Comparison of ENCODE assay signal across 10 mouse cellular contexts in genomic region chr8:122336251-122336910, GRCm38 (mm10). TPM values are rescaled to one million over a fixed set of nuclear protein-coding genes. Genes with fewer than 3 reads are reported as not detected.
DNase-seq lines count a peak whose midpoint lies in the region; ATAC-seq lines count a peak whose summit lies in the region.
"Had no signal": no experiment of that assay in that cellular context is flagged by ENCODE, and none has a peak within 500 bp of the region (broad histone marks: within the 10 kb centered on the region; RNA-seq: fewer than 3 reads in every experiment).

No protein-coding gene starts in this region.

- peak; percentile 80 for ATAC-seq in forebrain, embryonic 14.5 days
- ATAC-seq in stomach, embryonic 16.5 days (ENCODE audit: insufficient read depth, low FRiP score), result peak; percentile 45; the same call in 1 of the 2 replicates

- peaks cover 54% of the 10 kb centered on the region for H3K4me1 ChIP-seq in heart, embryonic 10.5 days
- no peaks in the 10 kb centered on the region for H3K4me1 ChIP-seq in forebrain, embryonic 14.5 days (ENCODE audit: control insufficient read depth, insufficient read depth, low read length)
- H3K4me1 ChIP-seq in stomach, embryonic 16.5 days (ENCODE audit: control insufficient read depth, insufficient read depth, low read length), result peaks cover 20% of the 10 kb centered on the region

- H3K27me3 ChIP-seq in heart, embryonic 10.5 days (ENCODE audit: insufficient read depth, poor library complexity, severe bottlenecking), result peaks cover 52% of the 10 kb centered on the region
- peaks cover 50% of the 10 kb centered on the region for H3K27me3 ChIP-seq in forebrain, embryonic 14.5 days (replicated peaks; ENCODE audit: control insufficient read depth, insufficient read depth, low read length)
- peaks cover 24% of the 10 kb centered on the region for H3K27me3 ChIP-seq in stomach, embryonic 16.5 days (ENCODE audit: control insufficient read depth, insufficient read depth, low read length)
- H3K27me3 ChIP-seq: CH12.LX had no signal

- 23% methylated on average over 80 of the region's 81 CpGs for WGBS in heart, embryonic 10.5 days
- under 1% methylated on average over 70 of the region's 81 CpGs for WGBS in forebrain, embryonic 14.5 days
- 19% methylated on average over 78 of the region's 81 CpGs for WGBS in stomach, embryonic 16.5 days

- H3K4me2 ChIP-seq in forebrain, embryonic 14.5 days (ENCODE audit: low read length), result peak overlapping the region; percentile 96
- peak overlapping the region; percentile 96 for H3K4me2 ChIP-seq in stomach, embryonic 16.5 days (ENCODE audit: low read depth, low read length)

- DNase-seq in heart, embryonic 10.5 days (ENCODE audit: low spot score), result no peak
- DNase-seq in heart, postnatal 10 days, result no peak
- DNase-seq in ZHBTc4 (ENCODE audit: low read depth, low spot score), result peak; percentile 87
- DNase-seq in forebrain, embryonic 14.5 days (ENCODE audit: low spot score), result peak; percentile 72
- DNase-seq in kidney, postnatal 10 days, result peak; percentile 74
- peak; percentile 71 for DNase-seq in mesoderm, embryonic 11.5 days (ENCODE audit: low read depth, low spot score)
- no peak for DNase-seq in spleen, adult 18-20 months

- H3K27ac ChIP-seq in heart, embryonic 10.5 days, result peak overlapping the region; percentile 73
- H3K27ac ChIP-seq in forebrain, embryonic 14.5 days (ENCODE audit: low read depth, low read length), result no peak overlapping the region
- H3K27ac ChIP-seq in stomach, embryonic 16.5 days (ENCODE audit: low read length), result no peak overlapping the region

- intact Hi-C loops in heart, postnatal 10 days (cut with DNase I), result no loop called here

- H3K4me3 ChIP-seq in heart, embryonic 10.5 days, result peak overlapping the region; percentile 58
- H3K4me3 ChIP-seq in forebrain, embryonic 14.5 days (ENCODE audit: low read depth, low read length), result peak overlapping the region; percentile 51
- H3K4me3 ChIP-seq in stomach, embryonic 16.5 days (replicated peaks; ENCODE audit: low read length), result peak overlapping the region; percentile 54

- peak overlapping the region; percentile 67 for H3K9ac ChIP-seq in forebrain, embryonic 14.5 days (ENCODE audit: low read length)
- H3K9ac ChIP-seq in stomach, embryonic 16.5 days (ENCODE audit: low read length), result peak overlapping the region; percentile 70

- H3K36me3 ChIP-seq in heart, embryonic 10.5 days, result peaks cover 89% of the 10 kb centered on the region
- no peaks in the 10 kb centered on the region for H3K36me3 ChIP-seq in forebrain, embryonic 14.5 days (ENCODE audit: control insufficient read depth, insufficient read depth, low read length)
- H3K36me3 ChIP-seq in stomach, embryonic 16.5 days (ENCODE audit: control insufficient read depth, insufficient read depth, low read length), result peaks cover 12% of the 10 kb centered on the region; the same call in 1 of the 2 replicates

- H3K9me3 ChIP-seq in heart, embryonic 10.5 days, result no peaks in the 10 kb centered on the region
- H3K9me3 ChIP-seq in forebrain, embryonic 14.5 days (replicated peaks; ENCODE audit: control insufficient read depth, low read length), result no peaks in the 10 kb centered on the region
- no peaks in the 10 kb centered on the region for H3K9me3 ChIP-seq in stomach, embryonic 16.5 days (replicated peaks; ENCODE audit: control insufficient read depth, low read length)

RNA-seq across cellular contexts. Expression of gene Trhr2, which starts 24.2 kb away (rescaled TPM):
- polyA plus RNA-seq in heart, embryonic 10.5 days (2016; fragmentation: Nextera tagmentation; extraction: Ambion mirVana), result not detected in 2 replicates
- not detected for total RNA-seq in heart, postnatal 10 days (2021)
- not detected in 2 replicates for polyA plus RNA-seq in forebrain, embryonic 14.5 days (2014; fragmentation: Nextera tagmentation; extraction: Ambion mirVana)
- polyA plus RNA-seq in stomach, embryonic 16.5 days (2015; fragmentation: Nextera tagmentation; extraction: Ambion mirVana), result not detected in 2 replicates
- total RNA-seq: gastrocnemius, adult 8-10 months had no signal

RNA-seq across cellular contexts. Expression of gene Zc3h18, which starts 40.0 kb away (rescaled TPM):
- 47.4 and 51.0 TPM in 2 replicates for polyA plus RNA-seq in heart, embryonic 10.5 days (2016; fragmentation: Nextera tagmentation; extraction: Ambion mirVana)
- 10 to 100 TPM; 25.5 to 27.5 TPM for total RNA-seq in heart, postnatal 10 days (2021)
- 24.8 and 26.9 TPM in 2 replicates for polyA plus RNA-seq in forebrain, embryonic 14.5 days (2014; fragmentation: Nextera tagmentation; extraction: Ambion mirVana)
- 28.1 and 32.4 TPM in 2 replicates for polyA plus RNA-seq in stomach, embryonic 16.5 days (2015; fragmentation: Nextera tagmentation; extraction: Ambion mirVana)

RNA-seq across cellular contexts. Expression of gene Zfpm1, which starts 54.4 kb away (rescaled TPM):
- polyA plus RNA-seq in heart, embryonic 10.5 days (2016; fragmentation: Nextera tagmentation; extraction: Ambion mirVana), result 5.7 and 12.8 TPM in 2 replicates
- total RNA-seq in heart, postnatal 10 days (2021), result 10 to 100 TPM; 35.3 to 38.0 TPM
- 0.41 and 0.47 TPM in 2 replicates for polyA plus RNA-seq in forebrain, embryonic 14.5 days (2014; fragmentation: Nextera tagmentation; extraction: Ambion mirVana)
- 2.0 and 2.1 TPM in 2 replicates for polyA plus RNA-seq in stomach, embryonic 16.5 days (2015; fragmentation: Nextera tagmentation; extraction: Ambion mirVana)

Comparison
In these comparisons a context has a peak if more than half of its experiments do, and no peak if none do; other contexts are left out.
1. DNase-seq: peak in ZHBTc4 (single experiment), forebrain, embryonic 14.5 days (single experiment), kidney, postnatal 10 days (single experiment) and mesoderm, embryonic 11.5 days (single experiment); none in heart, embryonic 10.5 days (single experiment), heart, postnatal 10 days (0 of 2) and spleen, adult 18-20 months (0 of 2).
2. Peak in every context shown above with its lines, with median percentiles within 50 percentile points of each other: H3K4me3 ChIP-seq.